Mouse (Mus musculus) hindbrain, embryonic 13.5 days (tissue): ENCODE measurements at regions not wholly inside any gene's neighbourhood (a gene's known extent, or its start where the extent isn't known, plus 50 kb on each side); places are given as distances from the start of the nearest gene placed in this dataset.

Source experiments
- ATAC-seq: fragments of 200-750 bp; cut with Nextera tagmentation; 2 replicates; pipeline ENCODE4 v1.8.0; 2017; ENCODE audit warnings: moderate TSS enrichment; ENCODE audit not compliant: low FRiP score
- H3K27ac ChIP-seq: fragments of 300-500 bp; sonication (generic); 2 replicates; pipeline ENCODE4 v1.5.1; 2015; ENCODE audit warnings: inconsistent platforms, mild to moderate bottlenecking, moderate library complexity
- H3K27me3 ChIP-seq: fragments of 300-500 bp; sonication (generic); 2 replicates; pipeline ENCODE4 v1.6.1; 2015; ENCODE audit warnings: mild to moderate bottlenecking, inconsistent platforms
- H3K36me3 ChIP-seq: fragments of 300-500 bp; sonication (generic); 2 replicates; pipeline ENCODE4 v1.6.1; 2015; ENCODE audit warnings: mild to moderate bottlenecking, inconsistent platforms
- H3K4me1 ChIP-seq: fragments of 300-500 bp; sonication (generic); replicated peaks from 2 replicates; pipeline ENCODE4 v1.6.1; 2015; ENCODE audit warnings: inconsistent platforms
- H3K4me2 ChIP-seq: fragments of 300-500 bp; sonication (generic); 2 replicates; pipeline ENCODE4 v1.6.1; 2015; ENCODE audit warnings: inconsistent platforms, mild to moderate bottlenecking, moderate library complexity
- H3K4me3 ChIP-seq: fragments of 300-500 bp; sonication (generic); 2 replicates; pipeline ENCODE4 v1.5.1; 2015; ENCODE audit warnings: mild to moderate bottlenecking, inconsistent platforms
- H3K9ac ChIP-seq: fragments of 300-500 bp; sonication (generic); 2 replicates; pipeline ENCODE4 v1.6.1; 2015; ENCODE audit warnings: mild to moderate bottlenecking, inconsistent platforms
- H3K9me3 ChIP-seq: fragments of 300-500 bp; sonication (generic); 2 replicates; pipeline ENCODE4 v1.6.1; 2016; ENCODE audit warnings: inconsistent platforms
- WGBS: fragments of 180-500 bp; shearing (Covaris S2); methylation state at CpG from one replicate; pipeline ENCODE4 v1.1.7; 2015; 5-methylcytosine and 5-hydroxymethylcytosine counted together

GRCm38 (mm10) chr4:84222805-84223335 lies 452.2 kb downstream of the Bnc2 start:
- H3K36me3 ChIP-seq = no peaks in the 10 kb centered on the region
- ATAC-seq = no peak
- H3K27me3 ChIP-seq = no peaks in the 10 kb centered on the region
- 76% methylated on average over 11 of the region's 11 CpGs for WGBS
- no peak overlapping the region for H3K27ac ChIP-seq
- no peak overlapping the region for H3K4me3 ChIP-seq
- no peak overlapping the region for H3K9ac ChIP-seq
- no peak overlapping the region for H3K4me2 ChIP-seq
- no peaks in the 10 kb centered on the region for H3K9me3 ChIP-seq
- H3K4me1 ChIP-seq = no peaks in the 10 kb centered on the region

GRCm38 (mm10) chr4:84224556-84224955 lies 450.5 kb downstream of the Bnc2 start:
- no peak overlapping the region for H3K27ac ChIP-seq
- no peak overlapping the region for H3K4me2 ChIP-seq
- H3K9ac ChIP-seq = no peak overlapping the region
- WGBS = 81% methylated on average over 6 of the region's 6 CpGs
- H3K27me3 ChIP-seq = no peaks in the 10 kb centered on the region
- ATAC-seq = no peak
- no peak overlapping the region for H3K4me3 ChIP-seq
- H3K9me3 ChIP-seq = no peaks in the 10 kb centered on the region
- H3K36me3 ChIP-seq = no peaks in the 10 kb centered on the region
- H3K4me1 ChIP-seq = no peaks in the 10 kb centered on the region
